Mouse (Mus musculus) monocyte, adult 5-6 weeks (primary cell): ENCODE measurements around the gene Gm28308. TPM values are rescaled to one million over a fixed set of nuclear protein-coding genes. Genes with fewer than 3 reads are reported as not detected.

Experiments used
- ATAC-seq: fragments of 153-309, 156-312 bp; replicated peaks from 2 replicates; pipeline ENCODE4 v1.8.0; 2017; ENCODE audit warnings: mild to moderate bottlenecking; ENCODE audit not compliant: low TSS enrichment, insufficient number of reproducible peaks, severe bottlenecking, poor library complexity, low FRiP score
- total RNA-seq: library from RNA; stranded (forward); fragments of 200-1000, 200-491, 200-594 nt; gene quantifications from 3 replicates; pipeline ENCODE4 v1.2.3, GENCODE M21; 2017

Gene Gm28308
- total RNA-seq, 1 experiment from 2014 or later = 5.6 TPM

- no peak for ATAC-seq
Observed at GRCm38 (mm10) chr6:52177061-52177735, 35.9 kb downstream of the Gm28308 start, which contains the start of gene 5730596B20Rik. Gene 5730596B20Rik, plus strand, starts transcription at chr6:52177498.

- ATAC-seq = no peak
Observed at GRCm38 (mm10) chr6:52176391-52176790, 36.7 kb downstream of the Gm28308 start.

GRCm38 (mm10) chr6:52175864-52176263 lies 37.3 kb downstream of the Gm28308 start:
- no peak for ATAC-seq

GRCm38 (mm10) chr6:52174968-52175751 lies 38.0 kb downstream of the Gm28308 start:
- ATAC-seq = no peak

GRCm38 (mm10) chr6:52173648-52174047 lies 39.5 kb downstream of the Gm28308 start:
- ATAC-seq = no peak

GRCm38 (mm10) chr6:52172501-52172900 lies 40.6 kb downstream of the Gm28308 start:
- ATAC-seq = no peak

GRCm38 (mm10) chr6:52171938-52172337 lies 41.2 kb downstream of the Gm28308 start:
- ATAC-seq = no peak

GRCm38 (mm10) chr6:52171331-52171730 lies 41.8 kb downstream of the Gm28308 start:
- ATAC-seq = no peak

- ATAC-seq = no peak
Observed at GRCm38 (mm10) chr6:52170898-52171223, 42.3 kb downstream of the Gm28308 start.

GRCm38 (mm10) chr6:52170166-52170897 lies 42.8 kb downstream of the Gm28308 start:
- no peak for ATAC-seq

- no peak for ATAC-seq
Observed at GRCm38 (mm10) chr6:52169499-52170165, 43.5 kb downstream of the Gm28308 start.

GRCm38 (mm10) chr6:52168191-52169055 lies 44.7 kb downstream of the Gm28308 start:
- ATAC-seq = no peak

- no peak for ATAC-seq
Observed at GRCm38 (mm10) chr6:52167736-52168161, 45.4 kb downstream of the Gm28308 start.

- no peak for ATAC-seq
Observed at GRCm38 (mm10) chr6:52167176-52167575, 46.0 kb downstream of the Gm28308 start.

GRCm38 (mm10) chr6:52166431-52167077 lies 46.6 kb downstream of the Gm28308 start:
- ATAC-seq = no peak

- no peak for ATAC-seq
Observed at GRCm38 (mm10) chr6:52165441-52166370, 47.4 kb downstream of the Gm28308 start.
